Mouse (Mus musculus): Measurements from ENCODE around the gene Psmd9. TPM values are rescaled to one million over a fixed set of nuclear protein-coding genes. Genes with fewer than 3 reads are reported as not detected.

The Psmd9 gene
- polyA plus RNA-seq, 1 experiment from 2014 or later = 76.0 TPM

DNA sequence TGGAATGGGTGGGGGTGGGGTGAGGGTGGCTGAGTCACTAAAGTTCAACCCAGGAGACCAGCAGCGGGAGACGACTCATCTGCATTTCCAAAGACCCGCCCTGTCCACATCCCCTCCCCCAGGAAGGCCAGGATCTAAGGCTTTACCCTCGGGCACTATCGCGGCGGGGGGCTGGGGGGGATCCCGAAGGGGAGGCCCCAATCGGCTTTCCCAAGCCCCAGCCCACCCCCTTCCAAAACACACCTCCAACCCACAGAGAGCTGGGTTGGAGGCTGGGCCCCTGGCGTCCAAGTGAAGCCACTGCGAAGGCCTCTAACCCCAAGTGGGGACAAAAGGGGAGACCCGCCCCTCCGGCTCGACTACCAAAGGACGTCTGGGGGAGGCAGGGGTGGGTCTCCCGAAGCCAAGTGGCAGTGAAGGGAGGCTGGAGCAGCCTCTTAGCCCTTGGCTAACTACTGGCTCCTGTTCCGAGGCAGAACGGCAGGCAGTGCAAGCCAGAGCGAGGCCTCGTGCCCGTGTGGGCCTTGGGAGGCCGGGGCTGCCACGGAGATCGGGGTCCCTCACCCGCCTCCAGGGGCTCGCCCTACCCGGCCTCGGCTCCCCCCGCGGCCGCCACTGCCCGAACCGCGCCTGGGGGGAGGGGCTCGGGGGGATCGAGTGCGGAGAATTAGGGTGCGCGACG, 30.8 kb upstream of the Psmd9 start:
- Histone ChIP-seq H3K4me1 (replicated peaks) (peaks cover 69% of the 10 kb centered on the region), H3K27me3 (no peaks in the 10 kb centered on the region), H3K9me3 (replicated peaks) (no peaks in the 10 kb centered on the region), H3K27ac (peak overlapping the region; percentile 100), H3K9ac (peak overlapping the region; percentile 100), H3K4me2 (peak overlapping the region; percentile 100), H3K4me3 (replicated peaks) (peak overlapping the region; percentile 96), H3K36me3 (peaks cover 28% of the 10 kb centered on the region)
- ATAC-seq (ENCODE audit: low read depth) (peak; percentile 49), DNase-seq (peak; percentile 64)
- under 1% methylated on average over 40 of the region's 40 CpGs for WGBS (ENCODE audit: insufficient replicate concordance)

DNA sequence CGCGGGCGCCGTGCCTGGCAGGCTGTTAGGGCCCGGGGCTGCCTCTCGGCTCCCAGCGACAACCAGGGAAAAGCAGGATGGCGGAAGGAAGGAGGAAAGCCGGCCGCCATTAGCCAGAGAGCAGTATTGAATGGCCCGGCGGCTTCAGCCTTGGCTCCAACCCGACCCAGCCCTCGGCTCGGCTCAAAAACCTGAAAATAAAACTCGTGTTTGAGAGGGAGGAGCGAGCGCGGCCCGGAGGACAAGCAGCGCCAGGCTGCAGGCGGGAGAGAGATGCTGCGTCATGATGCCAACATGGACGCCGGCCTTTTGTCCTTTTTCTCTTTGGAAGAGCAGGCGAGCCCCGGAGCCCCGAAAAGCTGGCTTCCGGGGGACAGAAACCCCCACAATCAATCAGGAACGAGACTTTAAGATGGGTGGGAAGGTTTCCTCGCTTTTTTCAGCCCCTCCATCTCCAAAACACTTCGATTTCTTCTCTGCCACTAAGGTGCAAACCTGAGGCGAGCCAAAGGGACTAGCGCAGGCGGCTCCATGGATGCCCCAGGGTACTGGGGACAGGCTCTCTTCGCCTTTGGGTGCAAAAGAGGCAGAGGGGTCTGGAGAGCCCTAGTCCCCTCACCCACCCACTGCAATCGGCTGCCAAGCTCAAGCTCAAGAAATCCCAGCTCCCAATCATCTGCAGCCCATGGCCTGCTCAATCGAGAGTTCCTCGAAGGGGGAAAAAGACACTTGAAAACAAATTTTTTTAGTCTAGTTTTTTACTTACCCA, 30.1 kb upstream of the Psmd9 start:
- H3K27me3 ChIP-seq = no peaks in the 10 kb centered on the region
- no peak for ATAC-seq (ENCODE audit: low read depth)
- WGBS (ENCODE audit: insufficient replicate concordance) = 1% methylated on average over 39 of the region's 39 CpGs
- peak overlapping the region; percentile 100 for H3K27ac ChIP-seq
- DNase-seq = peak; percentile 80
- no peaks in the 10 kb centered on the region for H3K9me3 ChIP-seq (replicated peaks)
- H3K4me3 ChIP-seq (replicated peaks) = peak overlapping the region; percentile 96
- H3K4me2 ChIP-seq = peak overlapping the region; percentile 100
- peak overlapping the region; percentile 100 for H3K9ac ChIP-seq
- peaks cover 23% of the 10 kb centered on the region for H3K36me3 ChIP-seq
- H3K4me1 ChIP-seq (replicated peaks) = peaks cover 69% of the 10 kb centered on the region

DNA sequence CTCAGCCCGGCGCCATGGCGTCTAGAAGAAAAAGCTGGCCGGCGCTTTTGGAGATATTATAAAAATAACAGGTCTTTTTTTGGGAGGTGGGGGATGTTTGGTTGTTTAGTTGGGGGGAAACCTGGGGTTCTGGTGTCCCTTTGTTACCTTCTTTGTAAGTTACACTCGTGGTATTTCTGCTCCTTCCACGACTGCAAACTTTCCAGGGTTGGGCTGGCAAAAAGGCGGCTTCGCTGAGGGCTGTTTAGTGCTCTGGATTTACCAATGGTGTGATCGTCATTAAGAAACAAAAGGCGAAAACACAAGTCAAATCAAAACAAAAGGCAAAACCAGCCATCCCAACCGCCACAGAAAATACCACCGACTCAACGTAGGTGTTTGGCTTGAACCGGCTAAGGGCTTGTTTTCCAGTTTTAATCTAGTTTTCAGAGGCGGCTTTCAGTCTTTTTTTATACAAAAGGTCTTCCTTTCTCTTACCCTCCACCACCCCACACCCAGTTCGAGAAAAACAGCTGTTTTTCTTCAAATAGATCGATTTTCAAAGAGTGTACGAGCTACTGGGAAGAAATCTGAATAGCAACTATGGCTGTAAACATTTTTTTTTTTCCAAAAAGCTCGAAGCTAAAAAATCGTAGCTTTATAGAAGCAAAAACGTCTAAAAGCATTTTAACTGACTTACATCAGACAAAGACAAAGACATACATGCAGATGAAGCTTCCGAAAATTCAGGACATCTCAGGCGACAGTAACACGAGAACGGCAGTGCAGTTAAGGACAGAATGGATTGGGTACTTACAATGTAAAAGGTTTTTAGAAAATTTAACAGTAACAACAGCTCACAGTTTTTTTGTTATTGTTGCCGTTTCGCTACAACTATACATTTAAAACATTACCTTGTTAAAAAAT, 29.2 kb upstream of the Psmd9 start:
- H3K27me3 ChIP-seq = no peaks in the 10 kb centered on the region
- peaks cover 69% of the 10 kb centered on the region for H3K4me1 ChIP-seq (replicated peaks)
- DNase-seq (no peak), ATAC-seq (ENCODE audit: low read depth) (no peak)
- no peaks in the 10 kb centered on the region for H3K9me3 ChIP-seq (replicated peaks)
- WGBS (ENCODE audit: insufficient replicate concordance) = 2% methylated on average over 28 of the region's 28 CpGs
- H3K4me3 ChIP-seq (replicated peaks) = peak overlapping the region; percentile 96
- H3K27ac ChIP-seq = peak overlapping the region; percentile 100
- H3K36me3 ChIP-seq = peaks cover 20% of the 10 kb centered on the region
- H3K9ac ChIP-seq = peak overlapping the region; percentile 100
- peak overlapping the region; percentile 100 for H3K4me2 ChIP-seq

DNA sequence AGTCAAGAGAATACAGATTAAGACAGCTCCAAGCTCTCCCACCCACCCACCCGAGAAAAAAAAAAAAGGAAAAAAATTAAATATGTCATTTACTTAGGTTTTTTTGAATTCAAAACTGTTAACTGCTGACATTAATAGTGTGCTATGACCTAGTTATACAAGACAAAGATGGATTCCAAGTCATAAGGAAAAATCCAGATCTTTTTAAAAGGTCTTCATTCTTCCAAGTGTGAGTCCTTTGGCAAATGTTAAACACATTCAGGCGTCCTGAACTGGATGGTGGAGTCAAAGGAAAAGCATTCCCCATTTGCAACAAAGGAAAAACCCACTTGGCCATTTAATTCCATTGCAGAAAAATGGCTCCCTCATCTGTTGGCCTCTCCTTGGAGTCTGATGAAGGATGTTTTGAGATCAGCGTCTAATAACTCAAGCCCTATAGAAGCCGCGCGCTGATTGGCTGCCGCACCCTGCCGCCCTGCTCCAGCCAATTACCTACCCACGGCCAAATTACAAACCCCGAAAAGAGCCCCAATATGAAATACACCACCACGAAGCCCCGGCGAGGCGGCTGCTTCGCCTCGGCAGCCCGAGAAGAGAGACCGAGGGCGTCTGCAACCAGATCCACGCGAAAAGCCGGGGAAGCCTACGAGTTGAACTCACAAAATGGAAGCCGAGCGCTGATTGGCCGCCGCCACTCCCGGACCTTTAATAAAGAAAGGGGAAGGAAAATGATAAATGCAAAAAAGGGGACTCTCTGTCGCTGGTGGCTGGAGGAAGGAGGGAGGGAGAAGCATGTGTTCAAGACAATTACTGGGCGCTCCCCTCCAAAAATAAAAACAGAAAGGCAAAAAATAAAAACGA, 28.3 kb upstream of the Psmd9 start:
- H3K9me3 ChIP-seq (replicated peaks) = no peaks in the 10 kb centered on the region
- H3K4me3 ChIP-seq (replicated peaks) = peak overlapping the region; percentile 96
- no peaks in the 10 kb centered on the region for H3K27me3 ChIP-seq
- peak overlapping the region; percentile 100 for H3K4me2 ChIP-seq
- DNase-seq (peak; percentile 90), ATAC-seq (ENCODE audit: low read depth) (peak; percentile 47)
- peaks cover 69% of the 10 kb centered on the region for H3K4me1 ChIP-seq (replicated peaks)
- peak overlapping the region; percentile 100 for H3K27ac ChIP-seq
- under 1% methylated on average over 31 of the region's 31 CpGs for WGBS (ENCODE audit: insufficient replicate concordance)
- peak overlapping the region; percentile 100 for H3K9ac ChIP-seq
- H3K36me3 ChIP-seq = peaks cover 26% of the 10 kb centered on the region

DNA sequence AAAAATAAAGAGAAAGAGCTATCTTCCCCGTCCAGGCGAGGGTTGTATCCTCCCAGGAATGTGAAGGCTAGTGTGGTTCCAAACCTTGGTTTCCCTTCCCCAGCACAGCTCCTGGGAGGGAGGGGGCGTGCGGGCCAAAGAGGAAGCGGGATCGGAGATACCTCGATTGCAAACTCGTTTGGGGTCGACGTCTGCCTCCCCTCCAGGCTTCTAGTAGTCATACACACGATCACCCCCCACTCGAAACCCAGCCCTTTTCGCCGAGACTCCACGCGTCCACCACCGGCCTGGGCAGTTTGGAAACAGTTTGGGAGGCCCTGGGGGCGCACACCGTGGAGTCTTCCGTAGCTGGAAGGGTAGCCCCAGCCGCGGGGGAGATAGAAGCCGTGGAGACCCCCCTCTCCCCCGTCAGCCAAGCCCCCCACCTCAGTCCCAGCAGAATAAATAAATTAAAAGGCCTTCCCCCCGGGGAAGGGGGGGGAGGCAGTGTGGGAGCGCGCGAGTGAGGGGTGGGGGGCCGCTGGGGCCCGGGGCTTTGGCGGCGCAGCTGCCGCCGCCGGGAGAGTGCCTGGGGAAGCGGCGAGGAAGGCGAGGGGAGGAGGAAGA, 27.6 kb upstream of the Psmd9 start:
- Histone ChIP-seq H3K4me3 (replicated peaks) (peak overlapping the region; percentile 96), H3K27ac (peak overlapping the region; percentile 99), H3K9ac (peak overlapping the region; percentile 100), H3K9me3 (replicated peaks) (no peaks in the 10 kb centered on the region), H3K4me2 (peak overlapping the region; percentile 100), H3K27me3 (no peaks in the 10 kb centered on the region), H3K4me1 (replicated peaks) (peaks cover 70% of the 10 kb centered on the region), H3K36me3 (peaks cover 33% of the 10 kb centered on the region)
- ATAC-seq (ENCODE audit: low read depth) (no peak), DNase-seq (peak; percentile 46)
- 0% methylated on average over 32 of the region's 38 CpGs for WGBS (ENCODE audit: insufficient replicate concordance)

DNA sequence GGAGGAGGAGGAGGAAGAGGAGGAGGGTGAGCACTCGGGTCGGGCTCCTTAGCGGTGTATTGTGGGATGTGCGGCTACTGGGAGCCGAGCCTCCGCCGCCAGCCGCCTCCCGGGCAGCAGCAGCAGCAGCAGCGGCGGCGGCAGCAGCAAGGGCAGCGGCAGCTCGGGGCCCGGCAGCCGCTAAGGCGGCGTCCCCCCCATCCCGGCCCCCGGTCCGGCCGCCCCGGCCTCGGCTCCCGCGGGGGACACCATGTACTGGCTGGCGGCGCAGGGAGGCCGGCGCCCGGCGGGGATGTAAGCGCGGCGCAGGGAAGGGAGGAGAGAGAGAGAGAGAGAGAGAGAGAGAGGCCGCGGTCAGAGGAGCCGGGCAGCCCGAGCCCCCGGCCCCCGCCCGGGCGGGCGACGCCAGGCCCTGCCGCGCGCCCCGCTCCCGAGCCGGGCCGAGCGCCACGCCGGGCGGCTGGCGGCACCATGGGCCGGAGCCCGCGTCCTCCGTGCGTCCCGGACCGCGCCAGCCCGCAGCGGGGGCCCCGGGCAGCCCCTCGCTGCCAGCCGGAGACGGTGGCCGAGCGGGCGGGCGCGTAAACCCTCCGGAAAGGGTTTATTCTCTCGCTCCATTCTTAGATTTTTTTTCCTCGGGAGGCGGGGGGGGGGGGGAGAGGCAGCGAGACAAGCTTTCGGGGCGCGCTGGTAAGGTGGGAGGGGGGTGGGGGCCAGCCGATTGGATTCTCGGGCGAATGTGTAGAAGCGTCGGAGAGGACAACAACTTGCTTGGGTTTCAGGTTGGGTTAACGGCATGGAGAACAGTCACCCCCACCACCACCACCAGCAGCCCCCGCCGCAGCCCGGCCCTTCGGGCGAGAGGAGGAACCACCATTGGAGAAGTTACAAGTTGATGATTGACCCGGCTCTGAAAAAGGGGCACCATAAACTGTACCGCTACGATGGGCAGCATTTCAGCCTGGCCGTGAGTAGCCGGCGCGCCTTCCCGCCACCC, 26.8 kb upstream of the Psmd9 start, which contains the start of gene Setd1b:
Gene Setd1b, plus strand, starts transcription at position 33 of the 997 bp plus-strand sequence.
- H3K4me3 ChIP-seq (replicated peaks) = peak within 1 kb of the TSS; percentile 96
- H3K9me3 ChIP-seq (replicated peaks) = no peaks in the 10 kb centered on the region
- H3K4me2 ChIP-seq = peak within 1 kb of the TSS; percentile 100
- H3K4me1 ChIP-seq (replicated peaks) = peaks cover 70% of the 10 kb centered on the region
- H3K36me3 ChIP-seq = peaks cover 36% of the 10 kb centered on the region
- under 1% methylated on average over 67 of the region's 103 CpGs for WGBS (ENCODE audit: insufficient replicate concordance)
- peak; percentile 29 for ATAC-seq (ENCODE audit: low read depth)
- H3K9ac ChIP-seq = peak within 1 kb of the TSS; percentile 100
- no peaks in the 10 kb centered on the region for H3K27me3 ChIP-seq
- H3K27ac ChIP-seq = peak within 1 kb of the TSS; percentile 99
- peak; percentile 67 for DNase-seq

DNA sequence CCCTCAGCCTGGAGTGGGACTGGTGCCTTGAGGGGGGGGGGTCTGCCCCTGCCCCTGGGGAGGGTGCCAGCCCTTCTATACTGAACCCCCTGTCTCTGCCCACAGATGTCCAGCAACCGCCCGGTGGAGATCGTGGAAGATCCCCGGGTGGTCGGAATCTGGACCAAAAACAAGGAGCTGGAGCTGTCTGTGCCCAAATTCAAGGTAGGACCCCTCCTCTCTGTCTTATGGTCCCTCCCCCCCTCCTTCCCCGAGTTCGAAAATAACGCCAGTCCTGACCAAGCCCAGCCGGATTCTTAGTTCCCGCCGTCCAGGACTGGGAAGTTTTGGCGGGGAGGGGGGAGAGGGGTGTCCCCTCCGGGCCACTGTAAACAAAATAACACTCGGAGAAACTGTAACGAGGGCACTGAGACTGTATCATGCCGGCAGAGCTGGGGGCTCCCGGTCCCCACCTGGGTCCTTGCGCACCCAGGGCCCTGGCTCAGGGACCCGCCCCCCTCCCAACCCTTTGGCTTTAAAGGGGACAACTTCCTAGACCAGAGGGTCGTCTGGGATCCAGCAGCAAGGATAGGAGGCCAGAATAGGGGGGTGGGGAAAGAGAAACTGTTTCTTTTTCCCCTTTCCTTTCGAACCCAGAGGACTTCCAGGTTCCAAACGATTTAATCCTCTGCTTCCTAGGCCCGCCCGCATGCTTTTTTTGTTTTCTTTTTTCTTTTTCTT, 25.8 kb upstream of the Psmd9 start:
- H3K4me2 ChIP-seq = peak overlapping the region; percentile 100
- H3K36me3 ChIP-seq = peaks cover 42% of the 10 kb centered on the region
- peak overlapping the region; percentile 96 for H3K4me3 ChIP-seq (replicated peaks)
- no peaks in the 10 kb centered on the region for H3K9me3 ChIP-seq (replicated peaks)
- no peaks in the 10 kb centered on the region for H3K27me3 ChIP-seq
- H3K9ac ChIP-seq = peak overlapping the region; percentile 100
- DNase-seq (no peak), ATAC-seq (ENCODE audit: low read depth) (no peak)
- 3% methylated on average over 24 of the region's 24 CpGs for WGBS (ENCODE audit: insufficient replicate concordance)
- peak overlapping the region; percentile 99 for H3K27ac ChIP-seq
- H3K4me1 ChIP-seq (replicated peaks) = peaks cover 70% of the 10 kb centered on the region

DNA sequence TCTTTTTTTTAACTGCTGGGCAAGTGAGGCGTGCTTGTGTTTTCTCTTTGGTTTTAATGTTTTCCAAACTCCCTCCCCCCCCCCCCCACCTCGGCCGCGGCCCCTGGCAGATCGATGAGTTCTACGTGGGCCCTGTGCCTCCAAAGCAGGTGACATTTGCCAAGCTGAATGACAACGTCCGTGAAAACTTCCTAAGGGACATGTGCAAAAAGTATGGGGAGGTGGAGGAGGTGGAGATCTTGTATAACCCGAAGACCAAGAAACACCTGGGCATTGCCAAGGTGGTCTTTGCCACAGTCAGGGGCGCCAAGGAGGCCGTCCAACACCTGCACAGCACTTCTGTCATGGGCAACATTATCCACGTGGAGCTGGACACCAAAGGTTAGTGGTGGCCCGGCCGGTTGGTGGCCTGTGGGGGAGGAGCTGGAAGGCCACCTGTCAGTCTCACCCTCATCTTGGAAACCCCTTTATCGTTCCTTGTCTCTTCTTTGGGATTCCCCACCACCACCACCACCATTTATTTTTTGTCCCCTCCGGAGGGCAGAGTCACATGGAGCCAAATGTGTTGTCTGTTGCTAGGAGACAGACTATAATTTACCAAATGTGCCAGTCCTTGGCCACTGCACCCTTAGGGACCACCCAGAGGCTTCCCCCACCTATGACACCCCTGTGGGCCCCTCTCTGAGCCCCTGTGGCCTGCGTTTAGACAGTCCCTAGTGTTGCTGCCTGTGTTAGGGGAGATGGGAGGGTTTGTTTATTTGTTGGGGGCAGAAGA, 25.1 kb upstream of the Psmd9 start:
- H3K27ac ChIP-seq = peak overlapping the region; percentile 99
- DNase-seq (no peak), ATAC-seq (ENCODE audit: low read depth) (no peak)
- peak overlapping the region; percentile 100 for H3K4me2 ChIP-seq
- H3K4me1 ChIP-seq (replicated peaks) = peaks cover 72% of the 10 kb centered on the region
- peak overlapping the region; percentile 96 for H3K4me3 ChIP-seq (replicated peaks)
- H3K9ac ChIP-seq = peak overlapping the region; percentile 100
- WGBS (ENCODE audit: insufficient replicate concordance) = 11% methylated on average over 17 of the region's 17 CpGs
- peaks cover 49% of the 10 kb centered on the region for H3K36me3 ChIP-seq
- H3K9me3 ChIP-seq (replicated peaks) = no peaks in the 10 kb centered on the region
- H3K27me3 ChIP-seq = no peaks in the 10 kb centered on the region

All from liver, embryonic 13.5 days (tissue).